Mouse (Mus musculus): ENCODE results near the gene C1galt1c1.

- peak; percentile 19; the same call in 1 of the 2 replicates for TF ChIP-seq CTCF (IDR thresholded peaks at IDR 0.05; ENCODE audit: low read depth, low read length)
- no peak for TF ChIP-seq POLR2A (IDR thresholded peaks at IDR 0.05; ENCODE audit: extremely low read depth, insufficient read depth, low read length)
These were observed 19.8 kb upstream of the C1galt1c1 start for GRCm38 (mm10) chrX:38654681-38655080.
